Mouse (Mus musculus): ENCODE results near the gene Ddx27.

Gene Ddx27

DNA sequence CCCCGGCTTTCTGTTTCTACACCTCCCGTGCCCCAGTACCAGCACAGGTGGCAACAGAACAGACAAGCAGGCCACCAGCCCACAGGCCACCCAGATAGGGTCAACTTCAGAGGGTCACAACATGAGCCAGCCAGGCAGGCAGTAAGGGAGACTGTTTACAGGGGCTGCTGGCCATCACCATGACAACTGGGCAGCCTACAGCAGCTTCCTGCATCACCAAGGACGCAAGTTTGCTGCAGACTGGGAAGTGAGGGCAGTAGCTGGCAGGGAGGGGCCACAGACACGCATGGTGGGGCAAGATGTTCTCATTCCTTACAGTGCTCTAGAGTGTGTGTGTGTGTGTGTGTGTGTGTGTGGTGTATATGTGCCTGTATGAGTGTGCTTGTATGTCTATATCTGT is 66.6 kb downstream of the Ddx27 start:
- DNase-seq (ENCODE audit: low spot score), result no peak
